Mouse (Mus musculus): Measurements from ENCODE around the gene Apobec3.
"Not testable (repeated sequence)": the region's sequence is repeated elsewhere in the genome, so short reads cannot be mapped to it uniquely, and the experiment has no call there.

Apobec3 gene

GRCm38 (mm10) chr15:79896080-79896725 lies 4.7 kb downstream of the Apobec3 start:
- peak; percentile 25 for DNase-seq

- no peak for DNase-seq
Observed at GRCm38 (mm10) chr15:79898988-79899387, 7.5 kb downstream of the Apobec3 start.

- DNase-seq, result no peak
Observed at GRCm38 (mm10) chr15:79899828-79900510, 8.5 kb downstream of the Apobec3 start.

- no peak for DNase-seq
Observed at GRCm38 (mm10) chr15:79900751-79901150, 9.3 kb downstream of the Apobec3 start.

GRCm38 (mm10) chr15:79901399-79901798 lies 9.9 kb downstream of the Apobec3 start:
- DNase-seq, result no peak

- DNase-seq, result not testable (repeated sequence)
Observed at GRCm38 (mm10) chr15:79903081-79903480, 11.6 kb downstream of the Apobec3 start.

- DNase-seq, result no peak
Observed at GRCm38 (mm10) chr15:79903963-79904362, 12.5 kb downstream of the Apobec3 start.

- DNase-seq, result not testable (repeated sequence)
Observed at GRCm38 (mm10) chr15:79904678-79905077, 13.2 kb downstream of the Apobec3 start.

- no peak for DNase-seq
Observed at GRCm38 (mm10) chr15:79905211-79905610, 13.8 kb downstream of the Apobec3 start.

- no peak for DNase-seq
Observed at GRCm38 (mm10) chr15:79906855-79907254, 15.4 kb downstream of the Apobec3 start.

- not testable (repeated sequence) for DNase-seq
Observed at GRCm38 (mm10) chr15:79909006-79909405, 17.5 kb downstream of the Apobec3 start.

- not testable (repeated sequence) for DNase-seq
Observed at GRCm38 (mm10) chr15:79910812-79911211, 19.4 kb downstream of the Apobec3 start.

GRCm38 (mm10) chr15:79911339-79911738 lies 19.9 kb downstream of the Apobec3 start:
- DNase-seq, result no peak

- DNase-seq, result no peak
Observed at GRCm38 (mm10) chr15:79913761-79914346, 22.4 kb downstream of the Apobec3 start.

- no peak for DNase-seq
Observed at GRCm38 (mm10) chr15:79914357-79914756, 22.9 kb downstream of the Apobec3 start.

GRCm38 (mm10) chr15:79916150-79916549 lies 24.7 kb downstream of the Apobec3 start:
- no peak for DNase-seq

GRCm38 (mm10) chr15:79917111-79917720 lies 25.8 kb downstream of the Apobec3 start:
- DNase-seq, result no peak

GRCm38 (mm10) chr15:79918485-79918884 lies 27.0 kb downstream of the Apobec3 start:
- DNase-seq, result no peak

GRCm38 (mm10) chr15:79919787-79920186 lies 28.3 kb downstream of the Apobec3 start:
- DNase-seq, result no peak

GRCm38 (mm10) chr15:79926856-79927416 lies 35.5 kb downstream of the Apobec3 start:
- DNase-seq, result no peak

- DNase-seq, result peak; percentile 97
Observed at GRCm38 (mm10) chr15:79927637-79928122, 36.2 kb downstream of the Apobec3 start.

GRCm38 (mm10) chr15:79928316-79928715 lies 36.9 kb downstream of the Apobec3 start:
- DNase-seq, result no peak

- DNase-seq, result no peak
Observed at GRCm38 (mm10) chr15:79928736-79929135, 37.3 kb downstream of the Apobec3 start.

Data from kidney, postnatal 14 days (tissue).